Mouse (Mus musculus) heart, postnatal 0 days (tissue): ENCODE data around the gene N4bp2l1. TPM values are rescaled to one million over a fixed set of nuclear protein-coding genes. Genes with fewer than 3 reads are reported as not detected.

Experiments used
- ATAC-seq: fragments of 200-750 bp; cut with Nextera tagmentation; 2 replicates; pipeline ENCODE4 v1.8.0; 2017; ENCODE audit warnings: low read depth, moderate number of reproducible peaks, moderate library complexity; ENCODE audit not compliant: insufficient read depth
- DNase-seq: peaks from one replicate; pipeline ENCODE4 v3.0.0-alpha.2; 2016; ENCODE audit warnings: low spot score
- H3K27ac ChIP-seq: fragments of 300-500 bp; sonication (generic); 2 replicates; pipeline ENCODE4 v1.5.1; 2014; ENCODE audit warnings: low read depth, mild to moderate bottlenecking
- H3K27me3 ChIP-seq: fragments of 300-500 bp; sonication (generic); 2 replicates; pipeline ENCODE4 v1.6.1; 2014; ENCODE audit warnings: low read length, mixed read lengths; ENCODE audit not compliant: control insufficient read depth, insufficient read depth
- H3K36me3 ChIP-seq: fragments of 300-500 bp; sonication (generic); replicated peaks from 2 replicates; pipeline ENCODE4 v1.6.1; 2014; ENCODE audit warnings: low read length, mixed read lengths; ENCODE audit not compliant: control insufficient read depth, insufficient read depth
- H3K4me1 ChIP-seq: fragments of 300-500 bp; sonication (generic); 2 replicates; pipeline ENCODE4 v1.6.1; 2014; ENCODE audit warnings: antibody characterized with exemption; ENCODE audit not compliant: control insufficient read depth, insufficient read depth
- H3K4me2 ChIP-seq: fragments of 300-500 bp; sonication (generic); 2 replicates; pipeline ENCODE4 v1.6.1; 2014; ENCODE audit warnings: low read depth, mild to moderate bottlenecking, low read length, moderate library complexity
- H3K4me3 ChIP-seq: fragments of 300-500 bp; sonication (generic); 2 replicates; pipeline ENCODE4 v1.5.1; 2014; ENCODE audit warnings: low read depth, low read length
- H3K9ac ChIP-seq: fragments of 300-500 bp; sonication (generic); replicated peaks from 2 replicates; pipeline ENCODE4 v1.6.1; 2014; ENCODE audit warnings: low read depth, low read length, mixed read lengths
- H3K9me3 ChIP-seq: fragments of 300-500 bp; sonication (generic); replicated peaks from 2 replicates; pipeline ENCODE4 v1.6.1; 2016; ENCODE audit warnings: low read length; ENCODE audit not compliant: control insufficient read depth
- CTCF ChIP-seq: IDR thresholded peaks from 2 replicates; pipeline ENCODE4 v1.5.1; 2016; ENCODE audit warnings: antibody characterized with exemption, control low read depth, low read depth
- EP300 ChIP-seq: IDR thresholded peaks from 2 replicates; pipeline ENCODE4 v1.6.1; 2016; ENCODE audit warnings: antibody characterized with exemption, low read depth
- WGBS: fragments of 180-500 bp; shearing (Covaris S2); extraction: QIAGEN DNeasy Blood & Tissue Kit; methylation state at CpG from one replicate; pipeline ENCODE4 v1.1.7; 2014; 5-methylcytosine and 5-hydroxymethylcytosine counted together
- polyA plus RNA-seq: library from polyadenylated mRNA; unstranded; fragments of >200 nt; fragmentation: Nextera tagmentation; extraction: Ambion mirVana; gene quantifications from 2 replicates; pipeline ENCODE4 v1.2.1, GENCODE M21; 2015
- total RNA-seq: library from RNA; depleted of rRNA; stranded (reverse); fragments of >200 nt; gene quantifications from 2 replicates; pipeline ENCODE4 v1.2.3, GENCODE M21; 2014; ENCODE audit warnings: low replicate concordance

Gene N4bp2l1
- total and polyA plus RNA-seq, 2 experiments from 2014 or later: 0.15 to 3.3 TPM

DNA sequence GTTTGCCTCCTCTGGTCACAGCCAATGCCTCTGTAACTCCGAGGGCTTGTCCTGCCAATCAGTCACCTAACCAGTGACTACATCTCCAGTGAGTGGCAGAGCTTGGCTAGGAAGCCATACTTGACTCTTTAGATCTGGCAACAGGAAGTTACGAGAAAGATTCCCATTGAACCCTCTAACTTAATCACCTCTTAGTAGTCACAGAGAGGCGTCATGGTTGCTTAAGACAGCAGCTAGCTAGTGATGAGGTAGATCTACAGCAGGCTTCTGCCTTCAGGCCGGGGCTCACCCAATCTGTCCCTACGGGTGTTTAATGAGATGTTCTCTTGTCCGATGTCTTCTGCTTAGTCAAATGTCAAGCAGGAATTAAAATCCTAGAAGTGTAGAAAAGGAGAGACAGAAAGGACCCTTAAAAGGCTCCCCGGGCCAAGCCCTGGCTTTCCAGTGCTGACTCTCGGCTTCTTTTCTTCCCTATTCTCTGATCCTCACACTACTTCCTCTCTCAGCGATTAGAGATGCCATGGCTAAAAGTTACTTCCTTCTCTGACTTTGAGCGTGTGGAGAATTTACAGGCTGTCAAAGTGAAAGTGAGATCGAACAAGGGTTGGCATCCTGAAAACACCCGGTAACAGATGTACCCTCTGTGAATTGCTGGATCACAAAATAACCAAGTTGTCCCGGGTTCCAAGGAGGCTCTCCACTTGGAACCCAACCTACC lies 4.6 kb downstream of the N4bp2l1 start:
- H3K9me3 ChIP-seq: no peaks in the 10 kb centered on the region
- 79% methylated on average over 13 of the region's 13 CpGs for WGBS
- no peaks in the 10 kb centered on the region for H3K36me3 ChIP-seq
- ATAC-seq (no peak), DNase-seq (no peak)
- peaks cover 5% of the 10 kb centered on the region for H3K4me1 ChIP-seq
- peak overlapping the region; percentile 94; the same call in 1 of the 2 replicates for H3K4me3 ChIP-seq
- H3K4me2 ChIP-seq: peak overlapping the region; percentile 100
- H3K27me3 ChIP-seq: 0 out of 2 replicates have a peak, but pooled peaks cover 9% of the 10 kb centered on the region
- TF ChIP-seq EP300 (no peak), CTCF (no peak)
- H3K9ac ChIP-seq: no peak overlapping the region
- H3K27ac ChIP-seq: no peak overlapping the region

DNA sequence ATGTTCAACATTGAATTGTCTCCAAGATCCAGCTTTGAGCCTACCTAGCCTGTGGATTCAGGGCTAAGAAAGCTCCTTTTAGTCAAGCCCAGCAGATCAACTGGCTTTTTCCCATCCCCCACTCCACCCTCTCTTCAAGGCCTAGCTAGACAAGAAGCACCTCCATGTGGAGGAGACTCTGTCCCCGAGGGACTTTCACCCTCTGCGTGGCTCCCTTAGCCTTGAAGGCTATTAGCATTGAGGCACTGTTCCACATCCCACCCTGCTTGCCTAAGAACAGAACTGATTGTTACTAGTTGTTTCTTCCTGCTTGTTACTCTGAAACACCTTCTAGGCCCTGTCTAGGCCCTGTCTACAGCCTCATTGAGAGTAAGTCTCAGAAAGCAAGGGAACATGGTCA lies 7.0 kb downstream of the N4bp2l1 start:
- no peak overlapping the region for H3K4me2 ChIP-seq
- no peak overlapping the region for H3K4me3 ChIP-seq
- H3K4me1 ChIP-seq: peaks cover 5% of the 10 kb centered on the region
- DNase-seq: no peak
- H3K9ac ChIP-seq: no peak overlapping the region
- 77% methylated on average over 2 of the region's 2 CpGs for WGBS
- ATAC-seq: no peak
- H3K36me3 ChIP-seq: no peaks in the 10 kb centered on the region
- H3K9me3 ChIP-seq: no peaks in the 10 kb centered on the region
- TF ChIP-seq EP300 (no peak), CTCF (no peak)
- 0 out of 2 replicates have a peak, but pooled peaks cover 9% of the 10 kb centered on the region for H3K27me3 ChIP-seq
- H3K27ac ChIP-seq: no peak overlapping the region

DNA sequence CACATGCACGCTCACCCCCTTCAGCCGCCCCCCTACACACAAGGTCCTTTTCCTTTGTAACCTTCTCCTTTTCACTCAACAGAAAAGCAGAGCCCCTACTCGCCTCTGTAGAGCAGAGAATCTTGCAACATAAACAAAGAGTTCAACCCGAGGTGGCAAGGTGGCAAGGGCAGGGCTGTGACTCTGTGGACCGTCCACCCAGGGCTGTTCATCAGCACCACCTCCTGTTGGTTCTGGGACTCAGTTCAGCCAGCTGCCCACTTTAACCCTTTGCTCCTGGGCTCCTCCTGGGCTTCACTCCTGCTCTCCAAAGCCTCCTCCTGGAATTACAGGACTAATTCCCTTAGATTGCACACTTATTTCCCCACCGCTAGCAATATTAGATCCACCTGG lies 12.7 kb downstream of the N4bp2l1 start:
- WGBS: 52% methylated on average over 6 of the region's 6 CpGs
- ATAC-seq: no peak
- TF ChIP-seq EP300 (no peak), CTCF (no peak)

DNA sequence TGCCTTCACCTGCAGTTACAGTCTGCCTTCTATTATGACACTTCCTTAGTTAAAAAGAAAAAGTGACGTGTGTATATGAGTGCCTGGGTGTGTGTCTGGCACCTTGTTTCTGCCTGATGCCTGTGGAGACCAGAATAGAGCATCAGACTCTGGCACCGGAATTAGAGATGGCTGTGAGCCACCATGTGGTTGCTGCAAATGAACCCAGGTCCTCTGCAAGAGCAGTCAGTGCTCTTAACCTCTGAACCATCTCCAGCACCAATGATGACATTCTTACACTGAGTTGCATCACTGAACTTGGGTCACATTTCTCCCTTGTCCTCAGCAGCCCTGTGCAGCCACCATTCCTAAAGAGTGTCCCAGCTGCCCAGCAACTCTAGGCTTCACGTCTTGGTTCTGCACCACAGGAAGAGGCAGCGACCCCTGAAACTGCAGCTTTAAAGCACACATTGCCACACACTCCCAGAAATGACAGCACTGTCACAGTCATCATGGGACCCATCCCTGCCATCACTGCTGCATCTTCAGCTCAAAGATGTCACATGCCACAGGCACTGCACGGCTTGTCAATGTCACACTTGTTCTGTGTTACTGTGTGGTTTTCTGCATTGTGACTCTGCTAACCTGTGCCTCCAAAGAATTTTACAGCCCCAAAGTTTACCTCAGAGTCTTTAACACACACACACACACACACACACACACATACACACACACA lies 13.2 kb downstream of the N4bp2l1 start:
- H3K27me3 ChIP-seq: no peaks in the 10 kb centered on the region
- no peak overlapping the region; the same call in 1 of the 2 replicates for H3K9ac ChIP-seq
- no peak overlapping the region for H3K4me2 ChIP-seq
- H3K27ac ChIP-seq: no peak overlapping the region
- peak; percentile 64; the same call in 1 of the 2 replicates for ATAC-seq
- no peaks in the 10 kb centered on the region for H3K9me3 ChIP-seq
- no peaks in the 10 kb centered on the region for H3K36me3 ChIP-seq
- no peak for TF ChIP-seq EP300
- TF ChIP-seq CTCF: no peak
- no peak for DNase-seq
- H3K4me3 ChIP-seq: no peak overlapping the region
- peaks cover 9% of the 10 kb centered on the region for H3K4me1 ChIP-seq
- WGBS: 48% methylated on average over 5 of the region's 5 CpGs

More for the DNA sequence above, 12.7 kb downstream of the N4bp2l1 start:
- H3K27ac ChIP-seq: no peak overlapping the region
- no peak overlapping the region for H3K4me3 ChIP-seq
- no peak for DNase-seq
- no peaks in the 10 kb centered on the region for H3K9me3 ChIP-seq
- peaks cover 9% of the 10 kb centered on the region for H3K4me1 ChIP-seq
- H3K36me3 ChIP-seq: no peaks in the 10 kb centered on the region
- no peaks in the 10 kb centered on the region for H3K27me3 ChIP-seq
- H3K4me2 ChIP-seq: no peak overlapping the region
- no peak overlapping the region for H3K9ac ChIP-seq

DNA sequence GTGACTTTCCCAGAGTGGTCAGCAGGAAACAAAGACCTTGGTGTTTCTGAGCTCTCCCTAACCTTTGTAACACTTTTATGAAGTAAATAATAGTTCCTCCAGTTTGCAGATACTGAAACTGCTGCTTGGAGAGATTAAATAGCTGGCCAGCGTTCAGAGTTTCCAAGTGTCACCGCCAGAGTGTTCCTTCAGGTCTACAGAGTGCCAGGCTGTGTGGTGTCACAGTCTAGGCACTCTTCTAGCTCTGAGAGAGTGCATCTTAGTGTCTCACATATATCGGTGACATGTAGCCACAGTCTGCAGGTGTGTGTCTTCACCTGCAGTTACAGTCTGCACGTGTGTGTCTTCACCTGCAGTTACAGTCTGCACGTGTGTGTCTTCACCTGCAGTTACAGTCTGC lies 13.8 kb downstream of the N4bp2l1 start:
- 60% methylated on average over 5 of the region's 5 CpGs for WGBS
- H3K4me2 ChIP-seq: no peak overlapping the region

More for the DNA sequence above, 13.8 kb downstream of the N4bp2l1 start:
- Histone ChIP-seq H3K4me3 (no peak overlapping the region), H3K27me3 (no peaks in the 10 kb centered on the region), H3K9ac (no peak overlapping the region; the same call in 1 of the 2 replicates), H3K4me1 (peaks cover 9% of the 10 kb centered on the region), H3K36me3 (no peaks in the 10 kb centered on the region), H3K9me3 (no peaks in the 10 kb centered on the region), H3K27ac (no peak overlapping the region)
- no peak for ATAC-seq
- no peak for TF ChIP-seq EP300
- no peak for TF ChIP-seq CTCF
- DNase-seq: no peak
